Mouse (Mus musculus) CH12.LX (cell line): Measurements from ENCODE around the gene Dnmbp. TPM values are rescaled to one million over a fixed set of nuclear protein-coding genes. Genes with fewer than 3 reads are reported as not detected.

Source experiments
- DNase-seq: peaks from one replicate; pipeline ENCODE4 v3.0.0-alpha.2; 2013; ENCODE audit errors: extremely low read depth
- H3K27ac ChIP-seq: 2 replicates; pipeline ENCODE4 v1.5.1; 2012; ENCODE audit warnings: low read depth, mild to moderate bottlenecking, control low read depth, moderate library complexity; ENCODE audit not compliant: insufficient read depth
- H3K27me3 ChIP-seq: replicated peaks from 2 replicates; pipeline ENCODE3; 2012; ENCODE audit warnings: inconsistent platforms
- H3K36me3 ChIP-seq, 2 experiments: replicated peaks in 1 of 2; 2 replicates each; pipeline versions ENCODE3 to v1.6.1; 2012; ENCODE audit warnings: inconsistent platforms in 1 of 2, low read length in 1 of 2, mild to moderate bottlenecking in 1 of 2, mixed read lengths in 1 of 2, moderate library complexity in 1 of 2; ENCODE audit not compliant: control insufficient read depth in 1 of 2, insufficient read depth in 1 of 2
- H3K4me1 ChIP-seq, 2 experiments: 2 replicates each; pipeline ENCODE4 v1.6.1; 2012; ENCODE audit warnings: inconsistent platforms in 1 of 2, moderate library complexity in 1 of 2; ENCODE audit not compliant: insufficient read depth in 2 of 2, control insufficient read depth in 1 of 2
- H3K4me2 ChIP-seq: 2 replicates; pipeline ENCODE4 v1.6.1; 2012; ENCODE audit warnings: low read depth, mild to moderate bottlenecking, control low read depth; ENCODE audit not compliant: poor library complexity, insufficient read depth, severe bottlenecking
- H3K4me3 ChIP-seq, 3 experiments: fragments of 150-350 bp in 1 of 3; sonication (generic) in 1 of 3; replicated peaks in 1 of 3; 2 replicates each; pipeline versions ENCODE3 to v1.5.1; 2011 to 2012; ENCODE audit warnings: low read depth in 2 of 3, low read length in 2 of 3, mild to moderate bottlenecking in 2 of 3, moderate library complexity in 2 of 3, control low read depth in 1 of 3, improper control_type of control experiment in 1 of 3, inconsistent platforms in 1 of 3, mixed read lengths in 1 of 3; ENCODE audit not compliant: poor library complexity in 1 of 3
- H3K79me2 ChIP-seq: replicated peaks from 2 replicates; pipeline ENCODE4 v1.6.1; 2012; ENCODE audit warnings: mild to moderate bottlenecking, moderate library complexity; ENCODE audit not compliant: control insufficient read depth, poor library complexity, insufficient read depth, severe bottlenecking; ENCODE audit errors: extremely low read depth
- H3K9ac ChIP-seq: 2 replicates; pipeline ENCODE4 v1.6.1; 2012; ENCODE audit warnings: low read depth, mild to moderate bottlenecking, control low read depth, moderate library complexity; ENCODE audit not compliant: insufficient read depth
- H3K9me3 ChIP-seq: replicated peaks from 2 replicates; pipeline ENCODE3; 2012; ENCODE audit warnings: low read length, inconsistent platforms, mixed read lengths
- BHLHE40 ChIP-seq: IDR thresholded peaks from 2 replicates; pipeline ENCODE4 v1.6.1; 2011; ENCODE audit warnings: mild to moderate bottlenecking, low read depth, low read length, improper control_type of control experiment
- CHD2 ChIP-seq: IDR thresholded peaks from 2 replicates; pipeline ENCODE4 v1.6.1; 2011; ENCODE audit warnings: low read length, improper control_type of control experiment
- CTCF ChIP-seq, 2 experiments: IDR thresholded peaks in 1 of 2; conservative IDR thresholded peaks in 1 of 2; 2 replicates each; pipeline ENCODE4 v1.5.1; 2011 to 2012; ENCODE audit warnings: low read depth in 2 of 2, low read length in 2 of 2, improper control_type of control experiment in 1 of 2, inconsistent platforms in 1 of 2, mild to moderate bottlenecking in 1 of 2, moderate library complexity in 1 of 2
- E2F4 ChIP-seq: IDR thresholded peaks from 2 replicates; pipeline ENCODE4 v1.6.1; 2011; ENCODE audit warnings: low read depth, low read length, improper control_type of control experiment; ENCODE audit not compliant: insufficient replicate concordance
- ELF1 ChIP-seq: IDR thresholded peaks from 2 replicates; pipeline ENCODE4 v1.6.1; 2014; ENCODE audit warnings: low read depth, mild to moderate bottlenecking, inconsistent platforms, low read length, improper control_type of control experiment
- EP300 ChIP-seq: IDR thresholded peaks from 2 replicates; pipeline ENCODE4 v1.6.1; 2011; ENCODE audit warnings: low read length, improper control_type of control experiment
- MAFK ChIP-seq: IDR thresholded peaks from 2 replicates; pipeline ENCODE4 v1.6.1; 2011; ENCODE audit warnings: low read length, improper control_type of control experiment; ENCODE audit not compliant: insufficient replicate concordance
- MAX ChIP-seq: IDR thresholded peaks from 2 replicates; pipeline ENCODE4 v1.6.1; 2011; ENCODE audit warnings: low read length, improper control_type of control experiment
- MEF2A ChIP-seq: IDR thresholded peaks from 2 replicates; pipeline ENCODE4 v1.6.1; 2014; ENCODE audit warnings: low read depth, mild to moderate bottlenecking, inconsistent platforms, low read length, improper control_type of control experiment, borderline replicate concordance
- MYC ChIP-seq: IDR thresholded peaks from 2 replicates; pipeline ENCODE4 v1.6.1; 2011; ENCODE audit warnings: low read depth, mild to moderate bottlenecking, improper control_type of control experiment, low read length
- RAD21 ChIP-seq: IDR thresholded peaks from 2 replicates; pipeline ENCODE4 v1.6.1; 2011; ENCODE audit warnings: low read depth, mild to moderate bottlenecking, low read length, improper control_type of control experiment, moderate library complexity
- SMC3 ChIP-seq: IDR thresholded peaks from 2 replicates; pipeline ENCODE4 v1.6.1; 2011; ENCODE audit warnings: low read depth, low read length, improper control_type of control experiment
- USF2 ChIP-seq: conservative IDR thresholded peaks from 2 replicates; pipeline ENCODE4 v1.6.1; 2011; ENCODE audit warnings: low read depth, low read length, improper control_type of control experiment
- ZC3H11A ChIP-seq: IDR thresholded peaks from 2 replicates; pipeline ENCODE4 v1.6.1; 2012; ENCODE audit warnings: low read depth, mild to moderate bottlenecking, inconsistent platforms, low read length, improper control_type of control experiment
- dilution Hi-C: fragments of 300-500 bp; cut with MboI; formaldehyde crosslinking; loops from 2 replicates; pipeline ENCODE4 v1.14.3; 2020; ENCODE audit warnings: low sequenced_read_pairs; ENCODE audit not compliant: extremely low pct_unique_long_range_greater_than_20kb, extremely low pct_ligation_motif_present
- in situ Hi-C: fragments of 300-500 bp; cut with MboI; formaldehyde crosslinking; loops from 3 replicates; pipeline ENCODE4 v1.14.3; 2019; ENCODE audit warnings: low sequenced_read_pairs, low pct_ligation_motif_present, low pct_unique_long_range_greater_than_20kb, mixed read lengths
- polyA plus RNA-seq: library from polyadenylated mRNA; unstranded; fragments of >175 nt; gene quantifications from 2 replicates; pipeline ENCODE4 v1.2.1, GENCODE M21; 2012; ENCODE audit warnings: low read depth; ENCODE audit not compliant: insufficient read length
- total RNA-seq, 2 experiments: library from RNA; depleted of rRNA; stranded (reverse); fragments of 300-350 nt in 1 of 2; fragments of >200 nt in 1 of 2; gene quantifications; 2 replicates each; pipeline ENCODE4 v1.2.3; 2012 to 2014

Dnmbp gene
- total and polyA plus RNA-seq, 3 experiments, result 1.8 to 5.4 (median 2.3) TPM

DNA sequence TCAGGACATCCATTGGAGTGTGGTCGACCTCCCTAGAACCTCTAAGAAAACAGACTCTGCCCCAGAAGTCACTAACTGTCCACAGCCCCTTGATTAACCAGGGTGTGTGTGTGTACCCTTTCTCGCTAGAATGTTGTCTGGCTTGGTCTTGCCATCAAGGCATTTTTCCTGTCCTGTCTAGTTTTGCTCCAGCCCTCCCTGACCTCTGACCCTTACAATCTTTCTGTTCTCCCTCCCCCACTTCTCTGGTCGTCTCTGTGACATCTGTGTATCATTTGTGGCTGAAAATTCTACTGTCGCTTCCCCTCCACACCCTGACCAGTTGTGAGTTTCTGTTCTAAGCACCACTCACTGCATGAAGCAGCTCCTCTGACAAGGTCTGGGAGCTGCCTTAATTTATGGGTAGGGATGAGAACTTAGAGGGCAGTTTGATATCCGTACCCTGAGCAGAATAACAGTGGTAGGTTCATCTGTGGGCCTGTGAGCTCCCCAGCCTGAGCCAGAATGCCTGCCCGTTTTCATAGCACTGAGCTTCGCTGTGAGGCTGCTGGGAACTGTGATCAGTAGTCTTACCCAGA is 94.6 kb downstream of the Dnmbp start:
- no peaks in the 10 kb centered on the region for H3K27me3 ChIP-seq
- H3K4me1 ChIP-seq, result peaks cover 9 to 35% of the 10 kb centered on the region in 2 experiments; a peak in 3 of 4 replicates
- no peak overlapping the region for H3K9ac ChIP-seq
- no peaks in the 10 kb centered on the region for H3K79me2 ChIP-seq
- DNase-seq, result no peak
- dilution Hi-C loops, result no loop called here
- no peak overlapping the region for H3K4me3 ChIP-seq
- no peak for TF ChIP-seq ELF1
- no peak for TF ChIP-seq E2F4
- TF ChIP-seq CHD2, result no peak
- TF ChIP-seq, all 38 proteins: peak for 0
- Histone ChIP-seq H3K27ac (no peak overlapping the region), H3K9me3 (no peaks in the 10 kb centered on the region), H3K4me2 (no peak overlapping the region), H3K36me3 (peaks cover 4 to 33% of the 10 kb centered on the region in 2 experiments)
- in situ Hi-C loops, result no loop called here

GRCm38 (mm10) chr19:43843184-43843583 is 96.8 kb downstream of the Dnmbp start:
- no peak overlapping the region for H3K4me3 ChIP-seq
- in situ Hi-C loops, result no loop called here
- H3K4me1 ChIP-seq, result peaks cover 9 to 45% of the 10 kb centered on the region in 2 experiments; a peak in 3 of 4 replicates
- no peaks in the 10 kb centered on the region for H3K9me3 ChIP-seq
- 0 out of 4 replicates have a peak, but pooled peaks of 1 of the 2 experiments have one; percentile 6 for TF ChIP-seq CTCF (conservative IDR thresholded peaks at IDR 0.05 in 1 of 2, IDR thresholded peaks at IDR 0.05 in 1 of 2; ENCODE audit: low read depth in 2 of 2, low read length in 2 of 2)
- no peak for TF ChIP-seq MEF2A
- peaks cover 0 to 14% of the 10 kb centered on the region in 2 experiments for H3K36me3 ChIP-seq
- no peak overlapping the region for H3K4me2 ChIP-seq
- no peaks in the 10 kb centered on the region for H3K27me3 ChIP-seq
- dilution Hi-C loops, result no loop called here
- no peak overlapping the region for H3K27ac ChIP-seq
- DNase-seq, result no peak
- no peaks in the 10 kb centered on the region for H3K79me2 ChIP-seq
- no peak overlapping the region for H3K9ac ChIP-seq

GRCm38 (mm10) chr19:43832425-43833069 is 107.4 kb downstream of the Dnmbp start:
- dilution Hi-C loops (no loop called here), in situ Hi-C loops (loop anchor here (5.0 to 10.0 kb wide), 2 partner anchors 80 to 122 kb away; partner anchors contain the start of genes Cox15 and Cutc)
- TF ChIP-seq CTCF (conservative IDR thresholded peaks at IDR 0.05 in 1 of 2, IDR thresholded peaks at IDR 0.05 in 1 of 2; ENCODE audit: low read depth in 2 of 2, low read length in 2 of 2) (peak; percentile 84 to 98), BHLHE40 (peak; percentile 67; the same call in 1 of the 2 replicates), ZC3H11A (peak; percentile 81), SMC3 (peak; percentile 92), MAX (peak; percentile 52), USF2 (no peak), MYC (peak; percentile 80), MAFK (peak; percentile 82), EP300 (no peak), RAD21 (no peak; the same call in none of the 2 replicates)
- no peak overlapping the region for H3K4me3 ChIP-seq
- H3K27me3 ChIP-seq, result no peaks in the 10 kb centered on the region
- no peak overlapping the region for H3K9ac ChIP-seq
- no peak overlapping the region for H3K27ac ChIP-seq
- peaks cover 0 to 20% of the 10 kb centered on the region in 2 experiments; a peak in 2 of 4 replicates for H3K4me1 ChIP-seq
- H3K4me2 ChIP-seq, result 0 out of 2 replicates have a peak overlapping the region, but pooled peaks have one; percentile 19
- no peaks in the 10 kb centered on the region for H3K36me3 ChIP-seq
- peak; percentile 82 for DNase-seq
- no peaks in the 10 kb centered on the region for H3K79me2 ChIP-seq
- H3K9me3 ChIP-seq, result no peaks in the 10 kb centered on the region
